Mouse (Mus musculus) liver, embryonic 14.5 days (tissue): ENCODE data around the gene Tnpo2. TPM values are rescaled to one million over a fixed set of nuclear protein-coding genes. Genes with fewer than 3 reads are reported as not detected.

Experiments
- ATAC-seq: fragments of 200-750 bp; cut with Nextera tagmentation; 2 replicates; pipeline ENCODE4 v1.8.0; 2017; ENCODE audit warnings: moderate number of reproducible peaks, mild to moderate bottlenecking, moderate library complexity; ENCODE audit not compliant: insufficient read depth
- DNase-seq, 3 experiments: peaks; one replicate each; pipeline ENCODE4 v3.0.0-alpha.2; 2012 to 2013; ENCODE audit warnings: low read depth in 3 of 3, low spot score in 3 of 3
- H3K27ac ChIP-seq: fragments of 300-500 bp; sonication (generic); 2 replicates; pipeline ENCODE4 v1.5.1; 2014; ENCODE audit warnings: moderate library complexity, mild to moderate bottlenecking, control low read depth, inconsistent platforms
- H3K27me3 ChIP-seq: fragments of 300-500 bp; sonication (generic); 2 replicates; pipeline ENCODE4 v1.6.1; 2014; ENCODE audit warnings: mild to moderate bottlenecking, low read length, moderate library complexity; ENCODE audit not compliant: control insufficient read depth, insufficient read depth
- H3K36me3 ChIP-seq: fragments of 300-500 bp; sonication (generic); replicated peaks from 2 replicates; pipeline ENCODE4 v1.6.1; 2014; ENCODE audit warnings: low read depth; ENCODE audit not compliant: control insufficient read depth, insufficient read depth
- H3K4me1 ChIP-seq, 2 experiments: fragments of 200-500 bp in 1 of 2; fragments of 300-500 bp in 1 of 2; sonication (generic) in 1 of 2; replicated peaks; 2 replicates each; pipeline ENCODE4 v1.6.1; 2012 to 2014; ENCODE audit warnings: antibody characterized with exemption in 1 of 2, inconsistent platforms in 1 of 2, low read length in 1 of 2; ENCODE audit not compliant: control insufficient read depth in 2 of 2, insufficient read depth in 2 of 2
- H3K4me2 ChIP-seq: fragments of 300-500 bp; sonication (generic); 2 replicates; pipeline ENCODE4 v1.6.1; 2014; ENCODE audit warnings: low read depth, mild to moderate bottlenecking, control low read depth, moderate library complexity
- H3K4me3 ChIP-seq, 2 experiments: fragments of 200-500 bp in 1 of 2; fragments of 300-500 bp in 1 of 2; sonication (generic) in 1 of 2; 2 replicates each; pipeline ENCODE4 v1.5.1; 2012 to 2014; ENCODE audit warnings: low read depth in 2 of 2, low read length in 2 of 2, mild to moderate bottlenecking in 2 of 2, control low read depth in 1 of 2, inconsistent platforms in 1 of 2, moderate library complexity in 1 of 2; ENCODE audit not compliant: insufficient read depth in 1 of 2
- H3K9ac ChIP-seq: fragments of 300-500 bp; sonication (generic); replicated peaks from 2 replicates; pipeline ENCODE4 v1.6.1; 2014; ENCODE audit warnings: mild to moderate bottlenecking, control low read depth, moderate library complexity
- H3K9me3 ChIP-seq: fragments of 300-500 bp; sonication (generic); 2 replicates; pipeline ENCODE4 v1.6.1; 2016; ENCODE audit warnings: low read length, mixed read lengths; ENCODE audit not compliant: control insufficient read depth
- CTCF ChIP-seq: IDR thresholded peaks from 2 replicates; pipeline ENCODE4 v1.5.1; 2016; ENCODE audit warnings: antibody characterized with exemption, low read depth, control low read depth
- EP300 ChIP-seq: IDR thresholded peaks from 2 replicates; pipeline ENCODE4 v1.6.1; 2016; ENCODE audit warnings: antibody characterized with exemption, low read depth
- WGBS: fragments of 180-500 bp; shearing (Covaris S2); extraction: QIAGEN DNeasy Blood & Tissue Kit; methylation state at CpG from one replicate; pipeline ENCODE4 v1.1.7; 2014; ENCODE audit not compliant: insufficient replicate concordance; 5-methylcytosine and 5-hydroxymethylcytosine counted together
- microRNA-seq: library from miRNA; unstranded; fragments of <30 nt; microRNA quantifications from one replicate; pipeline ENCODE4, GENCODE M21; 2016
- polyA plus RNA-seq, 2 experiments: library from polyadenylated mRNA; depleted of rRNA in 1 of 2; stranded (reverse) in 1 of 2; unstranded in 1 of 2; fragments of >200 nt; fragmentation: Nextera tagmentation in 1 of 2; extraction: Ambion mirVana in 1 of 2; gene quantifications; 2 replicates each; pipeline versions ENCODE4 v1.2.1 to v1.2.3; 2012 to 2014

Tnpo2 gene
- polyA plus RNA-seq, 2 experiments = 9.9 to 25.2 TPM

- H3K27me3 ChIP-seq = no peaks in the 10 kb centered on the region
- no peak for ATAC-seq
- TF ChIP-seq EP300 (no peak), CTCF (no peak)
- H3K4me3 ChIP-seq = no peak overlapping the region
- H3K36me3 ChIP-seq = peaks cover 4% of the 10 kb centered on the region
- no peaks in the 10 kb centered on the region for H3K9me3 ChIP-seq
- H3K27ac ChIP-seq = no peak overlapping the region
- no peak for DNase-seq
- no peak overlapping the region for H3K9ac ChIP-seq
- no peak overlapping the region for H3K4me2 ChIP-seq
- no peaks in the 10 kb centered on the region for H3K4me1 ChIP-seq
- 78% methylated on average over 16 of the region's 16 CpGs for WGBS
Observed at GRCm38 (mm10) chr8:85096196-85096595, 59.5 kb downstream of the Tnpo2 start.

- Histone ChIP-seq H3K27ac (no peak overlapping the region), H3K36me3 (peaks cover 4% of the 10 kb centered on the region), H3K9me3 (no peaks in the 10 kb centered on the region), H3K4me2 (no peak overlapping the region), H3K4me3 (no peak overlapping the region), H3K9ac (no peak overlapping the region), H3K4me1 (no peaks in the 10 kb centered on the region), H3K27me3 (no peaks in the 10 kb centered on the region)
- no peak for DNase-seq
- TF ChIP-seq CTCF = no peak
- TF ChIP-seq EP300 = no peak
- ATAC-seq = no peak
- 76% methylated on average over 4 of the region's 4 CpGs for WGBS
Observed at GRCm38 (mm10) chr8:85096850-85097249, 60.1 kb downstream of the Tnpo2 start.

GRCm38 (mm10) chr8:85100076-85100665 is 63.5 kb downstream of the Tnpo2 start:
- 55% methylated on average over 4 of the region's 4 CpGs for WGBS
- DNase-seq = no peak

More at GRCm38 (mm10) chr8:85100076-85100665, 63.5 kb downstream of the Tnpo2 start:
- H3K27ac ChIP-seq = no peak overlapping the region
- ATAC-seq = no peak
- TF ChIP-seq EP300 (no peak), CTCF (no peak)
- no peaks in the 10 kb centered on the region for H3K4me1 ChIP-seq
- no peak overlapping the region for H3K4me2 ChIP-seq
- H3K4me3 ChIP-seq = no peak overlapping the region
- H3K27me3 ChIP-seq = no peaks in the 10 kb centered on the region
- peaks cover 4% of the 10 kb centered on the region for H3K36me3 ChIP-seq
- H3K9ac ChIP-seq = no peak overlapping the region
- no peaks in the 10 kb centered on the region for H3K9me3 ChIP-seq

Small RNA genes lying within 50 kb of the gene (microRNA-seq; reads per million reads assigned to microRNA genes)
- 1.3 reads per million for gene Mir7070

Other genes with a start within 250 kb of the Tnpo2 start
- 1.2 and 1.4 TPM in 2 replicates for gene Nfix, start 236.6 kb upstream of the Tnpo2 start, polyA plus RNA-seq (2012; rRNA removed)
- gene Nfix, start 236.6 kb upstream of the Tnpo2 start, polyA plus RNA-seq (2014; fragmentation: Nextera tagmentation; extraction: Ambion mirVana) = 2.5 and 3.1 TPM in 2 replicates
- gene Dand5, start 214.1 kb upstream of the Tnpo2 start, polyA plus RNA-seq (2012; rRNA removed) = 1.9 TPM in 2 replicates
- 2.5 and 2.7 TPM in 2 replicates for gene Dand5, start 214.1 kb upstream of the Tnpo2 start, polyA plus RNA-seq (2014; fragmentation: Nextera tagmentation; extraction: Ambion mirVana)
- 24.4 and 31.0 TPM in 2 replicates for gene Gadd45gip1, start 205.4 kb upstream of the Tnpo2 start, polyA plus RNA-seq (2012; rRNA removed)
- gene Gadd45gip1, start 205.4 kb upstream of the Tnpo2 start, polyA plus RNA-seq (2014; fragmentation: Nextera tagmentation; extraction: Ambion mirVana) = 50.2 and 55.7 TPM in 2 replicates
- gene Rad23a, start 196.2 kb upstream of the Tnpo2 start, polyA plus RNA-seq (2012; rRNA removed) = 139 and 184 TPM in 2 replicates
- gene Rad23a, start 196.2 kb upstream of the Tnpo2 start, polyA plus RNA-seq (2014; fragmentation: Nextera tagmentation; extraction: Ambion mirVana) = 258 and 279 TPM in 2 replicates
- gene Calr, start 190.0 kb upstream of the Tnpo2 start, polyA plus RNA-seq (2012; rRNA removed) = 144 and 262 TPM in 2 replicates
- 348 and 351 TPM in 2 replicates for gene Calr, start 190.0 kb upstream of the Tnpo2 start, polyA plus RNA-seq (2014; fragmentation: Nextera tagmentation; extraction: Ambion mirVana)
- gene Farsa, start 179.9 kb upstream of the Tnpo2 start, polyA plus RNA-seq (2012; rRNA removed) = 53.5 and 54.8 TPM in 2 replicates
- 45.8 and 48.7 TPM in 2 replicates for gene Farsa, start 179.9 kb upstream of the Tnpo2 start, polyA plus RNA-seq (2014; fragmentation: Nextera tagmentation; extraction: Ambion mirVana)
- gene Syce2, start 164.8 kb upstream of the Tnpo2 start, polyA plus RNA-seq (2012; rRNA removed) = 16.7 and 26.4 TPM in 2 replicates
- 78.2 and 80.2 TPM in 2 replicates for gene Syce2, start 164.8 kb upstream of the Tnpo2 start, polyA plus RNA-seq (2014; fragmentation: Nextera tagmentation; extraction: Ambion mirVana)
- 27.1 and 31.4 TPM in 2 replicates for gene Gcdh, start 143.0 kb upstream of the Tnpo2 start, polyA plus RNA-seq (2012; rRNA removed)
- gene Gcdh, start 143.0 kb upstream of the Tnpo2 start, polyA plus RNA-seq (2014; fragmentation: Nextera tagmentation; extraction: Ambion mirVana) = 38.9 and 42.7 TPM in 2 replicates
- 209 and 251 TPM in 2 replicates for gene Klf1, start 135.0 kb upstream of the Tnpo2 start, polyA plus RNA-seq (2012; rRNA removed)
- gene Klf1, start 135.0 kb upstream of the Tnpo2 start, polyA plus RNA-seq (2014; fragmentation: Nextera tagmentation; extraction: Ambion mirVana) = 522 and 566 TPM in 2 replicates
- gene Dnase2a, start 128.4 kb upstream of the Tnpo2 start, polyA plus RNA-seq (2012; rRNA removed) = 9.6 and 11.0 TPM in 2 replicates
- 8.4 and 8.5 TPM in 2 replicates for gene Dnase2a, start 128.4 kb upstream of the Tnpo2 start, polyA plus RNA-seq (2014; fragmentation: Nextera tagmentation; extraction: Ambion mirVana)
- 0.06 and 0.21 TPM in 2 replicates for gene Mast1, start 99.6 kb upstream of the Tnpo2 start, polyA plus RNA-seq (2012; rRNA removed)
- 0.08 and 0.14 TPM in 2 replicates for gene Mast1, start 99.6 kb upstream of the Tnpo2 start, polyA plus RNA-seq (2014; fragmentation: Nextera tagmentation; extraction: Ambion mirVana)
- gene Rtbdn, start 89.9 kb upstream of the Tnpo2 start, polyA plus RNA-seq (2012; rRNA removed) = 0.03 TPM in 1 of 2 replicates, not detected in the other
- gene Rtbdn, start 89.9 kb upstream of the Tnpo2 start, polyA plus RNA-seq (2014; fragmentation: Nextera tagmentation; extraction: Ambion mirVana) = not detected in 2 replicates
- not detected in 2 replicates for gene Gm49661, start 67.5 kb upstream of the Tnpo2 start, polyA plus RNA-seq (2012; rRNA removed)
- not detected in 2 replicates for gene Gm49661, start 67.5 kb upstream of the Tnpo2 start, polyA plus RNA-seq (2014; fragmentation: Nextera tagmentation; extraction: Ambion mirVana)
- 1,117 and 1,155 TPM in 2 replicates for gene Prdx2, start 67.3 kb upstream of the Tnpo2 start, polyA plus RNA-seq (2012; rRNA removed)
- gene Prdx2, start 67.3 kb upstream of the Tnpo2 start, polyA plus RNA-seq (2014; fragmentation: Nextera tagmentation; extraction: Ambion mirVana) = 2,207 and 2,282 TPM in 2 replicates
- gene Rnaseh2a, start 67.1 kb upstream of the Tnpo2 start, polyA plus RNA-seq (2012; rRNA removed) = 49.3 and 56.2 TPM in 2 replicates
- gene Rnaseh2a, start 67.1 kb upstream of the Tnpo2 start, polyA plus RNA-seq (2014; fragmentation: Nextera tagmentation; extraction: Ambion mirVana) = 107 and 125 TPM in 2 replicates
- 8.3 and 10.5 TPM in 2 replicates for gene Junb, start 58.2 kb upstream of the Tnpo2 start, polyA plus RNA-seq (2012; rRNA removed)
- gene Junb, start 58.2 kb upstream of the Tnpo2 start, polyA plus RNA-seq (2014; fragmentation: Nextera tagmentation; extraction: Ambion mirVana) = 10.5 and 11.2 TPM in 2 replicates
- 2.3 and 4.3 TPM in 2 replicates for gene Hook2, start 46.3 kb upstream of the Tnpo2 start, polyA plus RNA-seq (2012; rRNA removed)
- 3.2 and 4.3 TPM in 2 replicates for gene Hook2, start 46.3 kb upstream of the Tnpo2 start, polyA plus RNA-seq (2014; fragmentation: Nextera tagmentation; extraction: Ambion mirVana)
- gene Best2, start 22.4 kb upstream of the Tnpo2 start, polyA plus RNA-seq (2012; rRNA removed) = 0.02 TPM in 1 of 2 replicates, not detected in the other
- gene Best2, start 22.4 kb upstream of the Tnpo2 start, polyA plus RNA-seq (2014; fragmentation: Nextera tagmentation; extraction: Ambion mirVana) = not detected in 2 replicates
- gene Asna1, start 11.6 kb upstream of the Tnpo2 start, polyA plus RNA-seq (2012; rRNA removed) = 83.4 and 85.3 TPM in 2 replicates
- gene Asna1, start 11.6 kb upstream of the Tnpo2 start, polyA plus RNA-seq (2014; fragmentation: Nextera tagmentation; extraction: Ambion mirVana) = 56.9 and 58.8 TPM in 2 replicates
- 74.0 and 100 TPM in 2 replicates for gene Trir, start 10.1 kb upstream of the Tnpo2 start, polyA plus RNA-seq (2012; rRNA removed)
- 84.4 and 89.3 TPM in 2 replicates for gene Trir, start 10.1 kb upstream of the Tnpo2 start, polyA plus RNA-seq (2014; fragmentation: Nextera tagmentation; extraction: Ambion mirVana)
- gene Fbxw9, start 23.1 kb downstream of the Tnpo2 start, polyA plus RNA-seq (2012; rRNA removed) = 8.9 and 13.5 TPM in 2 replicates
- gene Fbxw9, start 23.1 kb downstream of the Tnpo2 start, polyA plus RNA-seq (2014; fragmentation: Nextera tagmentation; extraction: Ambion mirVana) = 5.7 and 6.0 TPM in 2 replicates
- 0.29 TPM in 1 of 2 replicates, not detected in the other for gene Gm5741, start 31.1 kb downstream of the Tnpo2 start, polyA plus RNA-seq (2012; rRNA removed)
- gene Gm5741, start 31.1 kb downstream of the Tnpo2 start, polyA plus RNA-seq (2014; fragmentation: Nextera tagmentation; extraction: Ambion mirVana) = not detected in 2 replicates
- gene Dhps, start 34.8 kb downstream of the Tnpo2 start, polyA plus RNA-seq (2012; rRNA removed) = 19.6 and 21.5 TPM in 2 replicates
- 30.9 and 36.4 TPM in 2 replicates for gene Dhps, start 34.8 kb downstream of the Tnpo2 start, polyA plus RNA-seq (2014; fragmentation: Nextera tagmentation; extraction: Ambion mirVana)
- gene Wdr83os, start 43.8 kb downstream of the Tnpo2 start, polyA plus RNA-seq (2012; rRNA removed) = 40.6 and 51.8 TPM in 2 replicates
- gene Wdr83os, start 43.8 kb downstream of the Tnpo2 start, polyA plus RNA-seq (2014; fragmentation: Nextera tagmentation; extraction: Ambion mirVana) = 61.8 and 71.5 TPM in 2 replicates
- gene Wdr83, start 44.4 kb downstream of the Tnpo2 start, polyA plus RNA-seq (2012; rRNA removed) = 21.2 and 26.0 TPM in 2 replicates
- gene Wdr83, start 44.4 kb downstream of the Tnpo2 start, polyA plus RNA-seq (2014; fragmentation: Nextera tagmentation; extraction: Ambion mirVana) = 20.1 and 24.4 TPM in 2 replicates
- gene Man2b1, start 46.4 kb downstream of the Tnpo2 start, polyA plus RNA-seq (2012; rRNA removed) = 15.2 and 19.5 TPM in 2 replicates
- gene Man2b1, start 46.4 kb downstream of the Tnpo2 start, polyA plus RNA-seq (2014; fragmentation: Nextera tagmentation; extraction: Ambion mirVana) = 17.2 and 20.6 TPM in 2 replicates
- 0.64 and 0.87 TPM in 2 replicates for gene Zfp791, start 86.2 kb downstream of the Tnpo2 start, polyA plus RNA-seq (2012; rRNA removed)
- gene Zfp791, start 86.2 kb downstream of the Tnpo2 start, polyA plus RNA-seq (2014; fragmentation: Nextera tagmentation; extraction: Ambion mirVana) = 0.44 and 0.63 TPM in 2 replicates
- not detected in 2 replicates for gene Cks1brt, start 115.0 kb downstream of the Tnpo2 start, polyA plus RNA-seq (2012; rRNA removed)
- not detected in 2 replicates for gene Cks1brt, start 115.0 kb downstream of the Tnpo2 start, polyA plus RNA-seq (2014; fragmentation: Nextera tagmentation; extraction: Ambion mirVana)
- gene Olfr371, start 189.1 kb downstream of the Tnpo2 start, polyA plus RNA-seq (2012; rRNA removed) = not detected in 2 replicates
- not detected in 2 replicates for gene Olfr371, start 189.1 kb downstream of the Tnpo2 start, polyA plus RNA-seq (2014; fragmentation: Nextera tagmentation; extraction: Ambion mirVana)